Mouse (Mus musculus) cerebellum, postnatal 36 days (tissue): ENCODE results near the gene Gm49342.
"Not testable (repeated sequence)": the region's sequence is repeated elsewhere in the genome, so short reads cannot be mapped to it uniquely, and the experiment has no call there.

Experiments
- DNase-seq, 2 experiments: peaks; one replicate each; pipeline ENCODE4 v3.0.0; 2021 to 2022; ENCODE audit warnings: mixed read lengths in 2 of 2

Gene Gm49342

DNA sequence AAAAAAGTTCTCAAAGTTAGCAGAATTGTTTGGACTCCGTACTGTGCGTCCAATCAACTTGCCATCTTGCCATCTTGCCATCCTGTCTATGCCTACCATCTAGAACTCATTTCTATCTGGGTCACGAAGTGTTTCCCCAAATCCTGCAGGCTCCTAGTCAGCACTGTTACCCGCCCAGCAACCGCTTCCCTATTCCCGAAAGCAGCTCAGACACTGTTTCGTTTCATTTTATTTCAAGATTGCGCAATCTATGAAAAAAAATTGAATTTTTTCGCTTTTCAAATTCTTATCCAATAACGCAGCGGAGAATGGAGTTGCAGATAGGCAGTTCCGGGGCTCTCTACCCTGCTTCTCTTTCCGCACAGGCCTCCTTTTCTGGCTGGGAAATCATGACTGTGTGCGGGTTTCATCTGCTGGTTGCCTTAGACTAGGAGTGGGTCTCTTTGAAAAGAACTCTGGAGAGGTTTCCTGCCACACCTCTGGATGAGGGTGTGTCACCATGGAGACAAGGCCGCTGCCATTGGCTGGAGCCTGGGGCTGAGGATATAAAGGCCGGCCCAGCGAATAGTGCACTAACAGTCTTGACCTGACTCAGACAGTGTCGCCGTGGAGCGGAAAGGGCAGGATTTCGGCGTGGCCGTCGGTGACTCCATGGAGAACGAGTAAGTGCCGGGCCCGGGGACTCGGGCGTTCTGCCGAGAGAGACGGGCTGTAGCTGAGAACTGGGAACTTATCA is at the start of gene Gm49342:
Gm49342 (plus strand) TSS at position 586 of the 736 bp plus-strand sequence.
- DNase-seq: peak; percentile 89 to 94

- peak in 1 of 2 experiments; percentile 17 for DNase-seq
Observed at GRCm38 (mm10) chr14:50895407-50895806, 48.9 kb upstream of the Gm49342 start.

DNA sequence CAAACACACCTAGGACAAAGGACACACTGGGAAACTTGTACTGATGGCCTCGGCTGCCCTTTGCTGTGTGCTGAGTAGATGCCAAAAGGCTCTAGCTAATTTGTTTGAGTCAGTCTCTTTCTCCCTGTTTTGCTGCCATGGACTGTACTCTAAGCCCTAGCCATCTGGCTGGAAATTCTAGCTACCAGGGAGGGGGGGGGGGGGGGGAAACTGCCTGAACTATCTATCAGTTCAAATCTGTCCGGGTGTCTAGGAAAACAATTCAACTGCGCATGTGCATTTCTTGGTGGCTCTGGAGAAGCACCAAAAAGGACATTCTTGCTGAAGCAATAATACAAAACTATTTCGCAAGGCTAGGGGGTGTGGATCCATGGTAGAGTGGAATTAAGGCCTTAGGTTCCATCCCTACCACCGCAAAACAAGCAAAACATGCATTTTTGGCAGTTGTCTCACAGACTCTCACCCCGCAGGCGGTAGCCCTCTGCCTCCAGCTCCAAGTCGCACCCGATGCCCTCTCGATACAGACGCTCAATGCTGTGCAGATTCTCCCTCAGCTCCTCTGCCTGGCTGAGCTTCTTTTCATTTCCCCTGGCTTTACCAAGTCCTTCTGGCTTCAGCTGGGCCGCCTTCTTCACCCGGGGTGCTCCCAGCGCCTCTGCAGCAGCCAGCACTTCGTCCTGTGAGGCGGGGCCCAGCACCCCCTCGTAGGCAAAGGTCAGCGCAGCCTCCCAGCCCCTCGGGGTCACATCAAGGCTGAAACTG is 48.2 kb upstream of the Gm49342 start:
- peak; percentile 68 to 82 for DNase-seq

- peak; percentile 59 to 66 for DNase-seq
Observed at GRCm38 (mm10) chr14:50896747-50897373, 47.5 kb upstream of the Gm49342 start.

DNA sequence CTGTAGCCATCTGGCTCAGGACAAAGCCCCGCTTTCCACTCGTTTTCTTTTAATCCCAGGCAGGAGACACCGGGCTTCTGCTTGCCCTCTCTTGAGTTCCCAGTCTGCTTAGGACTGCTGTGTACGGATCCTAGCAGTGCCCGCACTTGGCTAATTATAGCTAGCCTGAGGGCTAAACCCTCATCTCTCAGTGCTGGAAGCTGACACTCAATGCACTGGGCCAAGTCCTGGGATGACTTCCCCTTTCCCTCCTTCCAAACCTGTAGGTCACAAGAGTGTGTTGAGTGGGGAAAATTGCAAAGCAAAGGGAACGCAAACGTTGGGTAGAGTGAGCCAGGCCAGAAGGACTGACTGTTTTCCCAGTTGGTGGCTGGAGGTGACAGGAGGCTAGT is 46.9 kb upstream of the Gm49342 start, which contains the start of gene Klhl33:
Klhl33 (minus strand) TSS at position 134 of the 392 bp plus-strand sequence.
- peak; percentile 39 to 57 for DNase-seq

DNA sequence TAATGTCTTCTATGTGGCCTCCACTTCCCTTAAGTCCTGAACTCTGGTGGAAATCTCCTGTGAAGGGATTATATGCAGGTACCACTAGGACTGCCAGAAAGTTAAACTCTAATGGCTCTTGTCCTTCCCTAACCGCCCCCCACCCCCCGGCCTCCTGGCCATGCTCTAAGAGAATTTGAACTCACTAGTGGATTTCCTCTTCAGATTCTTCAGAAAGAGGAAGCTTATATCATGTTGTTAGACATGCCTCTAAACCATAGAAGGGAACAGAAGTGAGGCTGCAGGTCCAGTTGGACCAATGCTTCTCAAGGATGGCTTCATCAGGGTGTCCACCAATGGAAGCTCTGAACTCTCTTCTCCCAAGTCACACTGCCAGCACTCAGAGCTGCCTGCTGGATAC is 46.3 kb upstream of the Gm49342 start:
- not testable (repeated sequence) for DNase-seq

DNA sequence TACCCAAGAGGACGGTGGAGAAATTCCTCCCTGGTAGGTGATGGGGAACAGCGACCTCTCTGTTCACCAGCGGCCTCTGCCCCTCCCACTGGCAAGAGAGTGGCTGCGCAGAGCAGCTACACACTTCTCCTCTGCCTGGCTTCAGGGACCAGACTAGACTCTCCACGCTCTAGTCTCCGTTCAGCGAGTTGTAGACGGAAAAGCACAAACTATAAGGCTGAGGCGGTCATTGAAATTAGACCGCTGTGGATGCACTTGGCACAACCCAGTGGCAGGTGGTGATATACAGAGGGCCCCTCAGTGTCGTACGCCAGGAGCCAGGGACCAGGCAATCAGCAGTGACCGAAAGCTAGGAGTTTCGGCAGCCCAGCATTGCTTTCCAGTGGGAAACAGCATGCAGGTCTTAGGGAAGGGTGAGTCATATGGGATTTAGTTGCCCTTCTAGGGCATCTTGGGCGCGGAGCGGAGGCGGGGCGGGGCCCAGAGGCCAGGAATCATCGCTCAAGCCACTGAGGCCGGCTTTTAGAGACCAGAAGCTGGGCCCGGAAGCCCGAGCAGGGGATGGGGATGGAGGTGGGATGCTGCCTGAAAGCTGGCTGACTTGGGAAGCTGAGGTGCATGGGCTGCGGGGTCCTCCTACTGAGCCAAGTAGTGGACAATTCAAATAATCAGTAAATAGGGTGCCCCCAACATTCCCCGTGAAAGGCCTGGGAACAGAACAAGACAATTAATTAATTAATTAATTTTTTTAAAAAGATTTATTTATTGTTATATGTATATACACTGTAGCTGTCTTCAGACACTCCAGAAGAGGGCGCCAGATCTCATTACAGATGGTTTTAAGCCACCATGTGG is 40.1 kb upstream of the Gm49342 start:
- peak; percentile 59 to 67 for DNase-seq

DNA sequence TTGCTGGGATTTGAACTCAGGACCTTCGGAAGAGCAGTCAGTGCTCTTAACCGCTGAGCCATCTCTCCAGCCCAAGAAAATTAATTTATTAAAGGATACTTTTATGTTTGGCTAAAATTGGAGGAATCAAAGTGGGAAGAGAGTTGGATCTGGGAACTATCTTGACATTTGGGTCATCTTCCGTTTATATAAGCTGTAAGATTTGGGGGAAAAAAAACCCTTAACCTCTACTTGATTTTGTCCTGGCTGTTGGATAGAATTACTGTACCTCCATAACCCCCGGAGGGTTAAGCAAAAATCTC is 39.5 kb upstream of the Gm49342 start:
- no peak for DNase-seq

- not testable (repeated sequence) for DNase-seq
Observed at GRCm38 (mm10) chr14:50905327-50905726, 39.0 kb upstream of the Gm49342 start.

GRCm38 (mm10) chr14:50908126-50908525 is 36.2 kb upstream of the Gm49342 start:
- DNase-seq: no peak

DNA sequence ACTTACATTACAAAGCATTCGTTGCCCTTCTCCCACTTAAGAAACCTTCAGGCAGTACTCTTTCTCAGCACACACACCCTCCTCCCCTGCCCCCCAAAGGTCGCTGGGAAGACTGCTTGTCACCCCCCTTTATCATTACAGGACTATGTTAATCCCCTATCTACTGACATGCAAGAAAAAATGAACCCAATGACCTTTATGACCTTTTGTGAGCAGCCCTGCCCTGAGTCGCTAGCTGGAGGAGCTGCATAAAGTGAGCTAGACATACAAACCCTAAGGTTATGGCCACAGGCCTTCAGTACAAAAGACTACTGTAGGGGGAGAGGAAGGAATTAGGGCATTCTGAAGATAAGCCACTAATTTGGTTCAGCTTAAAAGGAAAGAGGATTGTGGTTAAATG is 33.0 kb upstream of the Gm49342 start:
- DNase-seq: no peak

GRCm38 (mm10) chr14:50923437-50923836 is 20.9 kb upstream of the Gm49342 start:
- DNase-seq: not testable (repeated sequence)

GRCm38 (mm10) chr14:50924281-50925064 is 19.8 kb upstream of the Gm49342 start, which contains the start of the genes Osgep and Apex1:
Gene Osgep (minus strand): TSS chr14:50924893.
Gene Apex1 (plus strand): TSS chr14:50924968.
- peak; percentile 95 to 97 for DNase-seq

GRCm38 (mm10) chr14:50925111-50925920 is 19.0 kb upstream of the Gm49342 start:
- DNase-seq: peak in 1 of 2 experiments; percentile 15

DNA sequence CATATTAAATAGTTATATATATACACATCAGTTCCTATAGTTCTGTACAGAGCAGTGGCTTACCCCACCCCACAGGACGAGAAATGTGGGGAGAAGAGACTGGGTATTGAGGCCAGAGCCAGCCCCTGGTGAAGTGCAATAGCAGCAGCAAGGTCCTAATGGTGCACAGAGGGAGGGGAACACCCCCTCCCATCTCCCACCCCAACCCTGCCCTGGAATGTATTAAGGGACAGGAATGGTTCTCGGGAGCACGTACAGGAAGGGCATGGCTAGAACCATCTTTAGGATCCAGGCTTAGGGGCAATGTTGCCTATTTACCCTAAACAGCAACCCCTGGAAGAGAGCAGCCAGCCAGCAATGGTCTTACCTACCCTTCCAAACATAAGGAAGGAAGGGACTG is 17.0 kb upstream of the Gm49342 start:
- no peak for DNase-seq

GRCm38 (mm10) chr14:50929951-50930350 is 14.4 kb upstream of the Gm49342 start:
- DNase-seq: no peak

DNA sequence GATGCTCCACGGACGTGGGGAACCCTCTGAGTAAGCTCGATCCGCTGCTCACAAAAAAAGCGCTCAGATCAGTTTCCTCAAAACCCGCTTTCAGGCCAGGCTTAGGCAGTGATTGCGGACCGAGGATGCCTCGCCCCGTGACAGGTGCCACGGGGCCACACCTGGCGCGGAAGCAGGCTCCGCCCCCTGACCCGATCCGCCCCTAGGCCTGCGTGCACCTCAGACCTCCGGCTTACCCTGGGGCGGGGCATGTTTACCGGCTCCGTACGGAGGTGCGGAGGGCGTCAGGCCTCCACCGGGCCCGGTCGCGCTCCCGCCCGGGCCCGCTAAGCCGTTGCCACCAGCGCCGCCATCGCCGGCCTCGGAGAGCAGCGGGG is 14.0 kb upstream of the Gm49342 start:
- peak in 1 of 2 experiments; percentile 78 for DNase-seq

- peak; percentile 99 for DNase-seq
Observed at GRCm38 (mm10) chr14:50930754-50931492, 13.4 kb upstream of the Gm49342 start, which contains the start of the genes Pip4p1 and Pnp. Gene Pip4p1 (minus strand): TSS chr14:50930856. Gene Pnp (plus strand): TSS chr14:50931082.

GRCm38 (mm10) chr14:50931493-50932020 is 12.8 kb upstream of the Gm49342 start:
- DNase-seq: no peak

GRCm38 (mm10) chr14:50936649-50937048 is 7.7 kb upstream of the Gm49342 start:
- DNase-seq: no peak
